25 mouse cellular contexts compared by ENCODE assay signal in the genomic region with DNA sequence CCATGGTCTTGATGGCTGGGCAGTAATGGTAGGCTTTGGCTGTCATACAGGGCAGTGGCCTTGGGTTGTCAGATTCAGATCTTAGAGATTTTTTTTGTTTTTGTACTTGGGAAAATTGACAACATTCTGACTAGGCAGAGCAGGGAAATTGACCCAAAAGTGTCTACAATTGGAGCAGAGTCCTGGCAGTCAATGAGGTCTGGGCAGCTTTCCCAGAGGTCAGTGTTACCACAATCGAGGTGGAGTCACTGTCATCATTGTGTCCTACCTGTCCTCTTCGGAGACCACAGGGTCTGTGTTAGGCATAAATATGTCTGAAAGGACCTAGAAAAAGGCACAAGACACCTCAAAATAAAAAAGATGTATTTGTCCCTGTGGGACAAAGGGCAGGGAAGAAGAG. TPM values are rescaled to one million over a fixed set of nuclear protein-coding genes. Genes with fewer than 3 reads are reported as not detected.
DNase-seq lines count a peak whose midpoint lies in the region; ATAC-seq lines count a peak whose summit lies in the region.
"Had no signal": no experiment of that assay in that cellular context is flagged by ENCODE, and none has a peak within 500 bp of the region (broad histone marks: within the 10 kb centered on the region; RNA-seq: fewer than 3 reads in every experiment).

No protein-coding gene starts in this region.

- no peaks in the 10 kb centered on the region for H3K9me3 ChIP-seq in heart, embryonic 11.5 days (replicated peaks; ENCODE audit: control insufficient read depth, low read length)
- H3K9me3 ChIP-seq: embryonic facial prominence, embryonic 12.5 days; embryonic facial prominence, embryonic 15.5 days; heart, embryonic 13.5 days had no signal

- H3K9ac ChIP-seq in heart, embryonic 11.5 days (ENCODE audit: low read depth, low read length): no peak overlapping the region
- H3K9ac ChIP-seq: embryonic facial prominence, embryonic 12.5 days; embryonic facial prominence, embryonic 15.5 days; forebrain, postnatal 0 days; heart, embryonic 13.5 days; hindbrain, embryonic 14.5 days had no signal

- H3K27ac ChIP-seq in heart, embryonic 11.5 days (ENCODE audit: low read depth, low read length): no peak overlapping the region
- H3K27ac ChIP-seq: embryonic facial prominence, embryonic 12.5 days; embryonic facial prominence, embryonic 15.5 days; gastrocnemius, adult 2 months; heart, embryonic 13.5 days; hindbrain, embryonic 14.5 days; hindbrain, postnatal 0 days had no signal

- 61% methylated on average over 2 of the region's 2 CpGs for WGBS in heart, embryonic 11.5 days (ENCODE audit: insufficient replicate concordance)

- no peak for ATAC-seq in heart, embryonic 11.5 days (replicated peaks; ENCODE audit: insufficient number of reproducible peaks, low FRiP score, low TSS enrichment)
- ATAC-seq: forebrain, embryonic 14.5 days; forebrain, postnatal 0 days; hindbrain, postnatal 0 days; inflammation-experienced regulatory T-cells, adult 6 months; intestine, embryonic 16.5 days; Patski had no signal

- no peak overlapping the region for H3K4me3 ChIP-seq in heart, embryonic 11.5 days (ENCODE audit: low read depth, low read length)
- H3K4me3 ChIP-seq: embryonic facial prominence, embryonic 12.5 days; embryonic facial prominence, embryonic 15.5 days; gastrocnemius, adult 2 months; heart, embryonic 13.5 days had no signal

- peaks cover 7% of the 10 kb centered on the region; the same call in 1 of the 2 replicates for H3K4me1 ChIP-seq in heart, embryonic 11.5 days (ENCODE audit: control insufficient read depth, insufficient read depth, low read length)

- no peaks in the 10 kb centered on the region for H3K36me3 ChIP-seq in heart, embryonic 11.5 days (ENCODE audit: control insufficient read depth, insufficient read depth, low read length)
- H3K36me3 ChIP-seq: embryonic facial prominence, embryonic 12.5 days; embryonic facial prominence, embryonic 15.5 days; heart, embryonic 13.5 days had no signal

- DNase-seq in adrenal gland, adult 2 months: peak; percentile 48
- DNase-seq in adrenal gland, adult (ENCODE audit: inconsistent age in 2 of 2, low spot score in 1 of 2): no peak
- DNase-seq in cerebellum, postnatal 10 days: peak; percentile 68 to 72
- no peak for DNase-seq in cerebellum, adult 11 months
- peak; percentile 70 for DNase-seq in heart, adult 11 months
- peak; percentile 8 for DNase-seq in Muller cell, postnatal 12 days (ENCODE audit: inconsistent ontology term)
- DNase-seq in thymus, postnatal 25 days: no peak
- DNase-seq: cerebellum, adult 9-10 months; forebrain, postnatal 0 days; gastrocnemius, adult 2 months; gastrocnemius, postnatal 14 days; heart, adult 18-20 months; heart, postnatal 14 days; heart, postnatal 4 days; kidney, adult 18-20 months had no signal

- no peak overlapping the region for H3K4me2 ChIP-seq in heart, embryonic 11.5 days
- H3K4me2 ChIP-seq: embryonic facial prominence, embryonic 12.5 days; embryonic facial prominence, embryonic 15.5 days; heart, embryonic 13.5 days; hindbrain, embryonic 14.5 days had no signal

- H3K27me3 ChIP-seq in heart, embryonic 11.5 days (ENCODE audit: control insufficient read depth, insufficient read depth, low read length): peaks cover 11% of the 10 kb centered on the region

RNA-seq across cellular contexts. Expression of gene Lrp11, which starts 2.8 kb away (rescaled TPM):
- total RNA-seq in adrenal gland, adult 2 months (2021): 10 to 100 TPM; 19.4 to 23.7 TPM
- polyA plus RNA-seq in adrenal gland, adult 2 months (2012; rRNA removed): 64.0 and 73.2 TPM in 2 replicates
- 2.1 and 2.8 TPM in 2 replicates for polyA plus RNA-seq in heart, embryonic 11.5 days (2014; fragmentation: Nextera tagmentation; extraction: Ambion mirVana)
- polyA plus RNA-seq: inflammation-experienced regulatory T-cells, adult 6 months had no signal

Comparison
In these comparisons a context has a peak if more than half of its experiments do, and no peak if none do; other contexts are left out.
1. DNase-seq: peak in adrenal gland, adult 2 months (single experiment), cerebellum, postnatal 10 days (2 of 2), heart, adult 11 months (single experiment) and Muller cell, postnatal 12 days (single experiment); none in adrenal gland, adult (0 of 2), cerebellum, adult 11 months (single experiment) and thymus, postnatal 25 days (single experiment).
2. RNA of gene Lrp11, which starts 2.8 kb away (polyA plus RNA-seq): 64.0 to 73.2 TPM in adrenal gland, adult 2 months; 2.1 to 2.8 TPM in heart, embryonic 11.5 days; every median in the first group is over 10 times any median in the second.